Mouse (Mus musculus) lung, postnatal 36 days (tissue): ENCODE measurements at regions not wholly inside any gene's neighbourhood (a gene's known extent, or its start where the extent isn't known, plus 50 kb on each side); places are given as distances from the start of the nearest gene placed in this dataset.

Experiments
- DNase-seq: peaks from one replicate; pipeline ENCODE4 v3.0.0; 2022; ENCODE audit warnings: mixed read lengths

DNA sequence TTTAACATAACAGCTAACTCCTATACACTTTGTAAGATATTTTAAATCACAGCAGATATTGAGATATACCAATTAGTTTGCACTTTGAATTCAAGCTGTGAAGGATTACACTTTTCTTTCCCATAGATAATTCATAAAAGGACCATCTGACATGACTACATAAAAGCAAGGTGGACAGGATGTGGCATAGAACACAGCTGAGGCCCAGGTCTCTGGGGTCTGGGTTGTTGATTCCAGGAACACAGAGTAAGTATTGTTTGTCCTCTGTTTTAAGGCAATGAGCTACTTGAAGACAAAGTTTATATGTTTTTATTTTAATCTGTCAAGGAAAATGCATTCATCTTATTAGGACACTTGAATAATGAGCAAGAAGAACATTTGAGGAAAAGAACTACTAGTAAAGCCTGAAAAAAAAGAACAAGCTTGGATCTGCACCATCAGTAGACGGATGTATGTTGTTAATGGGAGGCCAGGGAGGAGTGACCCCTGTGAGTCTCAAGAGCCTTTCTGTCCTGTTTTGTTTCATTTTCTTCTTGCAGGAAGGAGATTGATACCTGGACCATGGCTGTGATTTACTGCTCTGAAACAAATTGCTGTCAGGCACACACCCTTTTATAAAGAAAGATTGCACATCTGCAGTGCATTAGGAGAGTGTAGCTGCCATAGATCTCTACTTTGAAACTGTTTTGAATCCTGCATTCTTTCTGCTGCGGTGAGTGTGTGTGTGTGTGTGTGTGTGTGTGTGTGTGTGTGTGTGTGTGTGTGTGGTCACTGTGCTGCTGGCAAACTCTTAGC, 76.4 kb upstream of the Pex5l start:
- DNase-seq: no peak

DNA sequence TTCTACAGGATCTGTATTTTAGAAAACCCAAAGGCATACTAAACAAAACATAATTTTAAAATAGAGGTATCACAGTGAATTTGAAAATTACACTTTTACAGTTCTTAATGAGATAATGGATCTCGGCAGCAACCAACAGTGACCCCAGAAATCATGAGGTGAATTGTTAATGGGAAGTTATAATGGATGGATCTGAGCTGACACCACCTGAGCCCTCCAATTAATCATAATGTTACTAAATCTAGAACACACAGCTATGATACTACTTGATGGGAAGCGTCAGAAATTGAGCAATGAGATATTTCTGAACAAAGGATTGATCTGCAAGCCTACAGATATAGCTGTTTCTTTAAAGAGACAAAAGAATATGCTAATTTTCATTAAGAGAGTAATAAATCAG, 75.2 kb upstream of the Pex5l start:
- no peak for DNase-seq

GRCm38 (mm10) chr3:33217360-33218034, 74.5 kb upstream of the Pex5l start:
- no peak for DNase-seq

GRCm38 (mm10) chr3:33211224-33211817, 68.3 kb upstream of the Pex5l start:
- no peak for DNase-seq
